Mouse (Mus musculus) CD4-positive helper T cell, adult 2 months (primary cell): Measurements from ENCODE around the gene Hdac7.

Experiments used
- DNase-seq: peaks from one replicate; pipeline ENCODE4 v3.0.0-alpha.2; 2012; ENCODE audit warnings: low read depth, missing footprints, low spot score

Gene Hdac7

GRCm38 (mm10) chr15:97746278-97746677, 98.0 kb downstream of the Hdac7 start:
- DNase-seq: no peak

GRCm38 (mm10) chr15:97745331-97745730, 99.0 kb downstream of the Hdac7 start:
- no peak for DNase-seq

GRCm38 (mm10) chr15:97744930-97745329, 99.4 kb downstream of the Hdac7 start:
- no peak for DNase-seq

- no peak for DNase-seq
Measured at GRCm38 (mm10) chr15:97743961-97744525, 100.3 kb downstream of the Hdac7 start.

- DNase-seq: no peak
Measured at GRCm38 (mm10) chr15:97743210-97743609, 101.1 kb downstream of the Hdac7 start.
